Mouse (Mus musculus) natural killer cell, adult 2 months (primary cell): ENCODE results near the gene Ptcra.
A peak's percentile ranks its signal among the peaks of the same experiment; 100 is the strongest.
"Not testable (repeated sequence)": the region's sequence is repeated elsewhere in the genome, so short reads cannot be mapped to it uniquely, and the experiment has no call there.

ENCODE experiments used
- DNase-seq, 2 experiments: peaks; one replicate each; pipeline ENCODE4 v3.0.0; 2022; ENCODE audit warnings: low spot score in 2 of 2

Ptcra gene

DNA sequence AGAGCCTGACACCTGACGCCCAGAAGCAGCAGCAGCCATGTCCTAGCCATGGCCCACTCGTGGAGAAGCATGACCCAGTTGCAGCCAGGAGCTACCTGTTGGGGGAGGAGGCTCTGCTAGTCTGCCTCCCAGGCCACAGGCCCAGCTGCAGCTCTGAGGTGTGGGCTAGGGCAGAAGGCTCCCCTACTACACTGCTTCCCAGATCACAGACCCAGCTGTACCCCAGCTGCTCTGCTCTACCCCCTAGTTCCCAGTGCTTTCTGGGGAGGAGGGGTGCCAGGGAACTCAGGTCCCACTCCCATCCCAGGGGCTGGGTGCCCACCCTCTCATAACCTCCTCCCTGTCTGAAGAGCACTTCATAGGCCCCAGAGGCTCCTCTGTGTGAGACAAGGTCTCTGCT lies at the start of gene Ptcra:
TSS of gene Ptcra (minus strand) at position 169 of the 400 bp plus-strand sequence.
- no peak for DNase-seq

DNA sequence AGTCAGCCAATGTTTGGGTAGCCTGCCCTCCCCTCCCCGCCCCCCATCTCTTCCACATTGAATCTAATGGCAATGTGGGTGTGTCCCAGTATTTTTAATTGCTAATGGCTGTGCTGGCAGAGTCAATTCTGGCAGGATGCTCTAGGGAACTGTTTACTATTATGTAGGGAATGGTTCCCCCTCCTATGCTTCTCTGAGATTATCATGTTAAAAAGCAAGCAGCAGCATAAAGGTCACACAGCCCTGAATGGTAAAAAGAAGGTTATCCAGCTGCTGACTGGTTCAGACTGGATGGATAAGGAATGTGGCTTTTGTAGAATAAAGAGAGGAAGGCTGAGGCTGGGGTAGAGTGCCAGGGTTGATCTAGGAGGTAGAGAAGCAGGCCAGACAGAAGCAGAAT lies 48.9 kb upstream of the Ptcra start:
- DNase-seq = no peak

DNA sequence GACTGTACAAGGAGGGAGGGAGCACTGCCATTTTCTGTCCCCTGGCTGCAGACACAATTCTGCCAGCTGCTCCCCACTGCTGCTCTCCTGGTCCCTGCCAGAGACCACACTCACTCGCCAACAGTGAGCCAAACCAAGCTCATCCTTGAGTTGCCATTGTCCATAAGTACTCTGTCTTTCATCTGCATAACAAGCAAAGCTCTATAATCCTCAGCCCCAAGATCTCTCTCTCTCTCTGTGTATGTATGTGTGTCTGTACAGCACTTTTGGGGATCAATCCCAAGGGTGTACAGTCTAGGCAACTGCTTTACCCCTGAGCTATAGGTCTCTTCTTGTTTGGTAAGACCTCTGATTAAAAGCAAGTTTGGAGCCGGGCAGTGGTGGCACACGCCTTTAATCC lies 47.2 kb upstream of the Ptcra start:
- no peak for DNase-seq

DNA sequence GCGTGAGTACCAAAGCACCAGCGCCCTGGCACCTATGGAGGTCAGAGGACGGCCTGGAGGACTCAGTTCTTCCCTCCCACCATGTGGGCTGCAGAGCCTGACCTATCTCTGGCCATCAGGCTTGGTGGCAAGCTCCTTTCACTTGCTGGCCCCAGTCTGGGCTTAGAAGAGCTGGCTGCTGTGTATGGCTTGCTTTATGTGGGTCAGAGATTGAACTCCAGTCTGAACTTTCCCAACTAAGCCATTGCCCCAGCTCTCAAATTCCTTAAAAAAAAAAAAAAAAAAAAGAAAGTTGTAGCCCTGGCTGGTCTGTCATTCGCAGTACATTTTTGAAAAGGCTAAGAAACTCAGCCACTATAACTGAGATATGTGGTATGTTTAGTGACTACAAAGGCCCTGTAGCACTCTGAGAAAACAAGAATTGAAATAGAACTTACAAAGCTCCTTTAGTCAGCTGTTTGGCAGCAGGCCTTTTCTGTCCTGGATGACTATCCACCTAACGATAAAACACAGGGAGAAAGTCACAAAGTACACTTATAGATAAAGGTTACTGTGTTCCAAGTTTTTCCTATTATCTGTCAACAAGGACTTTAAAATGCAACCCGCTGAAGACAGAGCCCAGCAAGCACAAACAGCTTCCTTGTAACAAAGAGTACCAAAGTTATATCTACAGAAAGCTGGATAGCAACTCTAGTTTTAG lies 45.8 kb upstream of the Ptcra start:
- DNase-seq = no peak

DNA sequence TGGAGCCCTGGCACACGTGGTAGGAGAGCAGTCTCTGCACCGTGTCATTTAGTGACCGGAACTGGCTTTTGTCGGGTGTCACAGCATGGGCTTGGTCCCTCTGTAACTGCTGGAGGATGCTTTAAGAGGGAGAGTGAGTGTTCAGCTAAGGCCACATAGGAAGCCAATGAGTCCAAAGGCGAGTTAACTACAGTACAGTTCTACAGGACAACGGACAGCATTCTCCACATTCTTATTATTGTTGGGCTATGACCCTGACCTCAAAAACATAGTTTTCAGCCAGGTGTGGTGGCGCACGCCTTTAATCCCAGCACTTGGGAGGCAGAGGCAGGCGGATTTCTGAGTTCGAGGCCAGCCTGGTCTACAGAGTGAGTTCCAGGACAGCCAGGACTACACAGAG lies 44.9 kb upstream of the Ptcra start:
- DNase-seq = no peak

DNA sequence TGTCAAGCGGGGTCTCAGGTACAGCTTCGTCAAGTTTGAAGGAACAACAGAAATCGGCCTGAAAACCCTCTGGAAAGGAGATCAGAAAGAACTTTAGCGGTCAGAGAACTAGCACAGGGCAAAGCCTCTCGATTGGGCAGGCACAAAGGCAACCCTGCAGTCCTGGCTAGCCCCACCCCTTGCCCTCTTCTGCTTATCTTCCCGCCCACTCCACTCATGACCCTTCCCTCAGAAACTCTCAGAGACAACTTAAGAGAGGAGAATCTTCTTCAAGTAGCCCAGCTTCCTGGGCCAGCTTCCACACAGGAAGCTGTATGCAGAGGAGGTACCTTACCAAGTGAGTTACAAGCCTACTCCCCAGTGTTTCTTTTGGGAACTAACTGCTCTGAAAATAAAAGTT lies 38.2 kb upstream of the Ptcra start:
- no peak for DNase-seq

DNA sequence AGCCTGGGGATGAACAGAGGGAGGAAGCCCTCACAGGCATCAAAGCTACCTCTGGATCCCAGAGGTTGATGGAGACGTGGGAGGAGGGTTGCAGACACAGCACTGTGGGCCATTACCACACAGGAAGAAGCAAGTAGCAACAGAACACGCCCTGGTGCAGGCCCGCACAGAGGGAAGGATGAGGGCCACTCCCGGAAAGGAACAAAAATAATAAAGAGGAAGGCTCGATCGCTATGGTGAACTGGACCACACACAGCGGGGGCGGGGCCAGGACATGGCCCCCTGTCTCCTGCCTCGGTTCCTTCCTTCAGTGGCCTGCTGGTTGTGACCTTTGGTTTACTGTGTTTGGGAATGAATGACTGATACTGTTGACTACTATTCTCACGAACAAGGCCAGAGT lies 36.2 kb upstream of the Ptcra start:
- no peak for DNase-seq

DNA sequence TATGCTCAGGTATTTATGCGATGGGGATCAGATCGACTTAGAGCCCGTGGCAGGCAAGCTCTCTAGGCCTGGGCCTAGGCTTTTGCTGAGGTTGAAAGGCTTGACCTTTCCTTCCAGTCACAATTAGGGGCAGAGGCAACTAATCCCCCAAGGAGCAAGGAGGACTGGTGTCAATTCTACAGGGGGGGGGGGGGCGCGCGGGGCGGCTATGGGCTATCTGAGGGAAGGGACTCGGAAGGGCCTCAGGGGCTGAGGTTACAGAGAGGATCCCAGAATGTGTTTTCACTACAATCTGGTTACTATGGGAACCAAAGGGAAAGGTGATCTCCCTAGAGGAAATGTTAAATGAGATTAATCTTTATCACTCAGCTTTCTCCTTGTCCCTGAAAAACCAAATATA lies 33.9 kb upstream of the Ptcra start:
- DNase-seq = no peak

DNA sequence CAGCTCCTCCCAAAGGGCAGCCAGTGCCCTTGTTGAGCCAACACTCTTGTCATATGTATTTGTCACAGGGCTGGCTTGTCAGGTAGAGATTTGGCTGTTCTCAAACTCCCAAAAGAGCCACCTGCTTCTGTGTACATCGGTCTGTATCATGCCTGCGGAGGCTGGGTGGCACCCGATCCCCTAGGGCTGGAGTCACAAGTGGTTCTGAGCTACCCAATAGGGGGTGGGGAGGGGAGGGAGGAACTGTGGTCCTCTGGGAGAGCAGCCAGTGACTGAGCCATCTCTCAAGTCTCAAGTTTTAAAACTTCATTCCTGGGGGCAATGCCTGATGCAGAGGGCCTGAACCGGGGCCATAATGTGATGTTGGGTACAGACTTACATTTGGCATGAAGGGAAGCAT lies 33.2 kb upstream of the Ptcra start:
- DNase-seq = no peak

DNA sequence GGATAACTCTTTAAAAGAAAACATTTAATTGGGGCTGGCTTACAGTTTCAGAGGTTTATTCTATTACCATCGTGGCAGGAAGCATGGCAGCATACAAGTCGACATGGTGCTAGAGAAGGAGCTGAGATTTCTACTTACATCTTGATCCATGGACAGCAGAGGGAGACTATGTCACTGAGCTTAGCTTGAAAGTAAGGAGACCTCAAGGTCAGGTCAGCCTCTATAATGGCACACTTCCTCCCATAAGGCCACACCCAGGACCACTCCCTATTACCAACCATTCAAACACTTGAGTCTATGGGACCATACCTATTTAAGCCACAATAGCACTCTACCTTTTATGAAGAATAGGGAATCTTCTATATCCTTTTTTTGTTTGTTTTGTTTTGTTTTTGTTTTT lies 29.5 kb upstream of the Ptcra start:
- DNase-seq = no peak

DNA sequence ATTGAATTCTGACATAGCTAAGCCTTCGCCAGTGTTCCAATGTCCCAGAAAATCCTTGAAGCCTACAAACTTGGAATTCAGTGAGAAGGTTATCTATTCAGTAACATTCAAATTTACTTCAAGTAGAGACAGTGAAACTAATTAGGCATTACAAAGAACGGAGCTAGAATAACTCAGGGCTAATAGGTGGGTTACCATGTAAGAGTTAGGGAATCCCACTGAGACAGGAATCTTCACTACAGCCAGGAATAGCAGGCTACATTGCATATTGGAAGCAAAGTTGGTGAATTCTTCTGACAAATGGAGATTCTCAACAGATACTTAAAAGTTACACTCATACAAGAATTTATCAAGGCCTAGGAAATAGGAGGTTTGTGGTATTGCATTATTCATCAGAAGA lies 24.5 kb upstream of the Ptcra start:
- DNase-seq = not testable (repeated sequence)

DNA sequence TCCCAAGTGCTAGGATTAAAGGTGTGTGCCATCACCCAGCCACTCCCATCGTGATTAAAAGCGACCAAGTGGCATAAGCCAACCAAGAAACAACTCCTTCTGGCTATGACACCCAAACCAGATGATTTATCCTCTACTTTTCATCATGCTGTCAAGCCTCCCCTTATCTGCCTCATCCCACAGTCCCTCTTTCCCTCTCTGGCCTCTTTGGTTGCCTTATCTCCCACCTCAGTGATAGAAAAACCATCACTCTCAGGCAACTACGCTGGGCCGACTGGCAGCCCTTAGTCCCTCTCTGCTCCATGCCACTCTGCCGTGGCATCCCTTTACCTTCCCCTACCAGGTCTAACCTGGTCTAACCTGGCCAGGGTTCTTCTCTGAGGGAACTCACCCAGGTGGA lies 23.4 kb upstream of the Ptcra start:
- no peak for DNase-seq

DNA sequence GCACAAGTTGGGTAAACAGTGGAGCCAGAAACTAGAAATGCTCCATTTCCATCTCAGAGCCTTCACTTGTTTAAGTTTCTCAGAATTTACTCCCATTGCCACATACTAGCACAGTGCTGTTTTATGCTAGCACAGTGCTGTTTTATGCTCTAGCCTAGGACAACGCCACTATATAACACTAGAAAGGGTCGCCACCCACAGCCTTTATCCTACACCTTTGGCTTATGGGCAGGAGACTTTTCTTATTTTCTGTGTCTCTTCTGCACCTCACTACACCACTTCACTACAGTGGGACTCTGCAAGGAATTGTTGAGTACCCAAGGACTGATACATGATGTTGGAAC lies 19.7 kb upstream of the Ptcra start:
- no peak for DNase-seq

DNA sequence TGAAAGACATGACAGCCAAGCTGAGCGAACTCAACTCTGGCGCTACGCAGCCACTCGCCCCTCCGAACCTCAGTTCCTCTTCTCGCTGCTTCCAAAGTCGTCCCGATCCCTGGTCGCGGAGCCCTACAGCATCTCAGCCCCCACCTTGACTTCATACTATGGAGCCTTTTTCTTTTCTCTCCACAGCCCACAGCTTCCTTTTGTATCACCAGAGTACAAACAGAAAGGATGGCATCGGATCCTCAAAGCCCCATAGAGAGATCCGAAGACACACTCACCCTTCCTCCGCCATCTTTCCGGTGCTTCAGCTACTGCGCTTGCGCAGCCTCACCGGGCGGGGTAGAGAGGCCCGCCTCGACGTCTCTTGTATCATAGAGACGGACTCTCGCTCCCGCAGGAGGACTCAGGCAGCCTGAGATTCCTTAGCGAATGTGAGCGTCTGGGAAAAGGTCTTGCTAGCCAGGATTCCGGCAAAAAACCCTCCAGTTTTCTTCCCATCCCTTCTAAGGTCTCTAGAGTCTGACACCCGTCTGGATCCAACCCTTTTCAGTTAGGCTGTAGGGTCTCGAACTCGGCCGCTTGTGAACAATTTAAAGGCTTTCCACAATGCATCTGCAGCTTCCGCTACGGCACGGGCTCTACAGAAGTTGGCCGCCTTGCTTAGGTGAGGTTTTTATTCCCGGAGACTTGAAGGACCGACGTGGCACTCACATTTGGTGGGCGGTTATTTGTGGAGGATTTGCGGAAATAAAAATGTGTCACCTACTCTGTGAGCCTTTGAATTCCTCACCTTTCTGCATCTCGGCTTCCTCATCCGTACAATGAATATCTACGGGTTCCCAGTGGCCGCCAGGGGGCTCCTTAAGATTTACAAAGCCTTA lies 19.1 kb upstream of the Ptcra start, which contains the start of gene Rpl7l1:
TSS of gene Rpl7l1 (minus strand) at position 332 of the 881 bp plus-strand sequence.
- peak; percentile 90 to 93 for DNase-seq

DNA sequence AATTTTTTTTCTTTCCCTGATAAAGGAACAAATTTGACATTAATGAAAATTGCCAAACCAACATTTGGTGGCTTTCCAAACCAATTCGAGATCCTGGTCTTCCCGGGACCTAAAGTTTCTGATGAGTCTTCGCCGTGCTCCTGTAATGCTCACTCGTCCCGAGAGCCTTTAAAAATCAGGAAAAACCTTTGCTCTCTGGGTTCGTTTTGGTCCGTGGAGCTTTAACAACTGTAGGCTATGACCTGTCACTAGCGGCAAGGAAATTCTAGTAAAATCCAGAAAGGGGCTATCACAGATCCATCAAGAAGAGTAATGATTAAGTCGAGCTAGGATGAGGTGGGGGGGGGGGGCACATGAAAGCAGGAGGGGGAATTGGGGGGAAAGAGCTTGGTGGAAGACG lies 18.4 kb upstream of the Ptcra start:
- no peak for DNase-seq

DNA sequence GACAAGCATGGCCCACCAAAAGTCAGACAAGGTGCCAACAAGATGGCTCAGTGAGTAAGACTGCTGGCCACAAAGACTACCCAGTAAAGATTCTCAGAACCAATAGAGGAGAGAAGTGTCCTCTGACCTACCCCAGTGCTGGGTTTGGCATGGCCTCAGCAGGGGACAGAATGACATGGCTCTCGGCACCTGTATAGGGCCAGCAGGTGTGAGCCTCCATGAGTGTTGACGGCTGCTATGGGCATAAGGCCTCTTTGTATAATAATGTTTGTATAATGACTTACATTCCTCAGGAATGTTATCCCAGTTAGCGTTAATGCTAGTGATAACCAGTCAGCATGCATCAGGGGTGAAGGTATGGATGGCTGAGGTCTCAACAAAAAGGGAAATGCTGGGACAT lies 12.6 kb upstream of the Ptcra start:
- no peak for DNase-seq

DNA sequence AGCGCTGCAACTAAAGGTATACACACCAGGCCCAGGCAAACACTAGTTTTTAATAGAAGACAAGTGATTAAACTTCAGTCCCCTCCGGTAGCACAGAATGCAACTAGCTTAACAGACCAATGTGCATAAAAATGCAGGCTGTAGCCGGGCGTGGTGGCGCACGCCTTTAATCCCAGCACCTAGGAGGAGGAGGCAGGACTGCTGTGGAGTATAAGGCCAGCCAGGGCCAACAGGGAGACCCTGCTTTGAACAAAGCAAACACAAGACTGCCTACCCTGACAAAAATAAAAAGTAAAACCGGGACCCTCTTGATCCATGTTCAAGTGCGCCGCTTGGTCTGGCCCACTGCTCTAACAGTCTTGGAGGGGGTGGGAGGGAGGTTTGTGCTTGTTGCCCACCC lies 11.6 kb upstream of the Ptcra start:
- no peak for DNase-seq

DNA sequence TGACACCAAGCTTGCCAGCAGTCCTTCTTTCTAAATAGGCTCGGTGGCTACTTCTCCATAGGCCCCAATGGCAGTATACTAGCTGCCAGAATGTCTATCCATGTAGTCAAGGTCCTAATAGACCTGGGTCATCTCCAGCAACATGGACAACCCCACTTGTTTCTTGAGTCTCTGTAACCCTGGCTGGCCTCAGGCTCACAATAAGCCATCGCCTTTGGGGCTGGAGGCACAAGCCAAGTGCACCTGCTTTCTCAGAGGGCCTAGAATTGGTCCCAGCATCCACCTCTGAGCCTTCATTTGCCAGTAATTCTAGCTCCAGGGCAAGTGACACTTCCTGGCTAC lies 10.6 kb upstream of the Ptcra start:
- no peak for DNase-seq

DNA sequence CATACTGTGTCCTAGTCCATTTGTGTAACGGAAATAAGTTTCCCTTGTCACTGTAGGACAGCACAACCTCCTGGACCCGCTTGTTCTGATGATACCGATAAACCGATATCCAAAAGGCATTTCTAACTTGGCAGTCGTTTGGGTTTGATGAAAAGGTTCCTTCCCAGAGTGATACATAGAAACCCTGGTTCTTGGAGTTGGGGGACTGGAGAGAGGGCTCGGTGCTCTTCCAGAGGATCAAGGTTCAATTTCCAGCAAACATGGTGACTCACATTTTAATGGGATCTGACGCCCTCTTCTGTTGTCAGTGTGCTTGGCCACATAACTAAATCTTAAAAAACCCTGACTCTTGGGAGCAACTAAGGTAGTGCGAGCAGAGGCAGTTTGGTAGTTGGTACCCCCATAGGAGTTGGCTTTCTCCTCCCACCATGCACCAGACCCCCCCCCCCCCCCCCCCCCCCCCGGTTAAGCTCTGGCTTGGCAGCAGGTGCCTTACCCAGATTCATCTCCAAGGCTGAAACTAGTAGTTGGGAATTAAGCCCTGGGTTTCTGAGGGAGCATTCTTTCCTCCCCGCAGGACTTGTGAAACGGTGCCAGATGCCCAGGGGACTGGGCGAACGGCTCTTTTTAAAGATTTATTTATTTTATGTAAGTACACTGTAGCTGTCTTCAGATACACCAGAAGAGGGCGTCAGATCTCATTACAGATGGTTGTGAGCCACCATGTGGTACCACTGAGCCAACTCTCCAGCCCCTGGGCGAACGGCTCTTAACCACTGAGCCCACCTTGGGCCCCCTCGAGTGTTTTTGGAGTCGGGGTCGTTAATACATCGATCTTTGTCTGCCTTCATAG lies 10.0 kb upstream of the Ptcra start:
- no peak for DNase-seq

DNA sequence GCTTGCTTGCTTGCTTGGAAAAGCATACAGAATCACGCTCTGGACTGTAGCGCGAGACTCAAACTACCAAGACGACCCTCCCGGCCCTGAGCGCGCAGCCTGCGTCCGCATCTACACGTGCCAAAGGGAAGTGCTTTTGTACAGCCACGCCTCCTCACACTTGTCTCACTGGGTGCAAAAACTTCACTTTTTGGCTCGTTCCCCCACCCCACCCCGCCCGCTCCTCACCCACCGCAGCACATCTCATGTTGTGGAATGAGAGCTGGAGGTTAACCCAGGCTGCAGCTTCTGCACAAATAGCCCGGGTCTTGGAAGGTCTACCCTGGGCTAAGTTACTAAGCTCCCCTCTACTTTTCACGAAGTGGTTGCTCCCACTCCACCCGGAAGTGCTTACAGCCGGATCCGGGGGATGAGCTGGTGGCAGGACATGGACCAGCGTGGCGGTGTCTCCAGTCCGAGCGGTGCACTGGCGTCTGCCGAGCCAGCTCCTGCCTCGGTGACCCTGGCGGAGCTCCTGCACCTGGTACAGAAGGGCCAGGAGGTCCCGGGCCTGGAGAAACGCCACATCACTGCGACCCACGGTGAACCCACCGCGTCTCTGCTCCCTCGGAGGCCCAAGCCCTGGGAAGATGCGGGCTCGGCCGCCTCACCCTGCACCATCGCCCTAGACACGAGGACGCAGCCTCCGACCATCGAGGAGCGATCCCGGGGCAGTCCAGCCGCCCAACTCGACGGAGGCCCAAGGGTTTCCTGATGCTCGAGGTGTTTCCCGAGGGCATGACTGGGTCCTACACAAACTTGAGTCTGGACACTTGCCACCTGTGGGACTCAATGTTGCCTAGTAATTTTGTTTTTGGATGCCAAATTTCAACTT lies 9.1 kb upstream of the Ptcra start, which contains the start of gene 2310039H08Rik:
TSS of gene 2310039H08Rik (plus strand) at position 232 of the 874 bp plus-strand sequence.
- DNase-seq = peak; percentile 66 to 74

DNA sequence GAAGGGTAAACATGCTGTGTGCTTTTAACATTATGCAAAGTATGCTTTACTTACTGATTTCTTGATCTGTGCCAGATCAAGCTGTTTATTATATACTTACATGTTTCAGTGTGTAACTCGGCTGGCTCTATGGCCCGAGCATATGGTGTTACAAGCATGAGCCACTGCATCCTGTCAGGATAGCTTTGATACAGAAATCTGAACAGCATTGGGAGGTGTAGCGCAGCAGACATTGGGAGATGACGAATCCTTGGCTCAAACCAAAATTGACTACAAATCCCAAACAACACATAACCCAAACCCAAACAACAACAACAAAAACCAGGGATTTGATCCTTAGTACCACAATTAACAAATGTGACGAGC lies 8.5 kb upstream of the Ptcra start:
- no peak for DNase-seq

DNA sequence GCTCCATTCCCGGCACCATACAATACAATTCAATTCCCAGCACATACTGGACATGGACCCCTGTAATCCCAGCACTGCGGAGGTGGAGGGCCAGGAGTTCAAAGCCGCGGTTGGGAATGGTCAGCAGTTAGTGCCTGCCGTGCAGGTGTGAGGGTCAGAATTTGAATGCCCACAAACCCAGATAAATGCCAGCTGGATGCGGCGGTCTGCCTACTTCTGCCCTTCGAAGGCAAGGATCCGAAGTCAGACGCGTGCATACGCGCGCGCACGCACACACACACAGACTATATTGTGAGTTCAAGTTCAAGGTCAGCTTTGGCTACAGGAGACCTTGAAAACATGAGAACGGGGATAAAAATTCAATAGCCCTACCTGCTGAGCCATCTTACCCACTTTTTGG lies 8.1 kb upstream of the Ptcra start:
- no peak for DNase-seq
